Mouse (Mus musculus) lung, adult 2 months (tissue): ENCODE data around the gene Tmem255b.

ENCODE experiments used
- CTCF ChIP-seq: fragments of 200-500 bp; IDR thresholded peaks from 2 replicates; pipeline ENCODE4 v1.5.1; 2011; ENCODE audit warnings: mild to moderate bottlenecking, low read length, control low read depth; ENCODE audit not compliant: insufficient read depth
- POLR2A ChIP-seq: fragments of 200-500 bp; IDR thresholded peaks from 2 replicates; pipeline ENCODE4 v1.6.1; 2011; ENCODE audit warnings: low read depth, mild to moderate bottlenecking, control low read depth, low read length, borderline replicate concordance; ENCODE audit errors: extremely low read depth

DNA sequence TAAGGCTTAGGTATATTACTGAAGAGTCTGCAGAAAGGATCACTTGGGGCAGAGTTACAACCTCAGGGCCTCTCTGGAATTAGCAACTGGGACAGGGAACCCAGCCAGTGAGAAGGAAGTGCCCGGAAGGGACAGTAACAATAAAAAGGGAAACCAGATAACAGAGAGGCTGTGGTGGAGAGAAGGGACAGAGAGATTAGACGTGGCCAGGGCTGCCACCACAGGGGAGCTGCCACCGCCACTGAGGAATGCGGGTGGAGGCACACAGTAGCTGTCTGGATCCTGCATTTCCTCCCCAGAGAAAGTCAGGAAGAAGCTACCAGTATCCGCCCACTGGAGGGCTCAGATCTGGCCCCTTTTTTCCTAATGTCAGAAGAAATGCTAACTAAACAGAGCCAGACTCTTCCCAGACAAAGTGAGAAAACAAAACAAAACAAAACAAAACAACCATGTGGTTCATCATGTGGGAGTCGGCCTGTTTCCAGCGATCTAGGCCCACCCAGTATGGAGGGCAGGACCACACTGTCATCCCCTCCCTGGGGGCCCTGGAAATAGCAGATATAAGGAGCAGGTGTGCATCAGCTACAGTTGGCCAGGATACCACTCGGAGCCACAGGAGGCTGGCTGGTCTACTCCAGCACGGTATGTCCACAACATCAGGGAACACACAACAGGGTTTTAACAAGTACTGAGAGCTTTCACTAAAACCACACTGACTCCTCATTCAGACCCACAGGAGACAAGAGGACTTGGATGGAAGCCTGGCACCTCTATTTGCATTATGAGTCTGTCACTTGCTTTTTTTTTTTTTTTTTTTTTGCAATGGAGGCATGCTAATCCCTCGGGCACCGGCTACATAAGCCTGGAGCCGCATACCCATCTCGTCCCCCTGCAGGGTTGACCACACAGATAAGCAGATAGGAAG, 55.3 kb downstream of the Tmem255b start:
- TF ChIP-seq CTCF (no peak), POLR2A (no peak)
